Mouse (Mus musculus): ENCODE measurements at regions not wholly inside any gene's neighbourhood (a gene's known extent, or its start where the extent isn't known, plus 50 kb on each side); places are given as distances from the start of the nearest gene placed in this dataset.

DNA sequence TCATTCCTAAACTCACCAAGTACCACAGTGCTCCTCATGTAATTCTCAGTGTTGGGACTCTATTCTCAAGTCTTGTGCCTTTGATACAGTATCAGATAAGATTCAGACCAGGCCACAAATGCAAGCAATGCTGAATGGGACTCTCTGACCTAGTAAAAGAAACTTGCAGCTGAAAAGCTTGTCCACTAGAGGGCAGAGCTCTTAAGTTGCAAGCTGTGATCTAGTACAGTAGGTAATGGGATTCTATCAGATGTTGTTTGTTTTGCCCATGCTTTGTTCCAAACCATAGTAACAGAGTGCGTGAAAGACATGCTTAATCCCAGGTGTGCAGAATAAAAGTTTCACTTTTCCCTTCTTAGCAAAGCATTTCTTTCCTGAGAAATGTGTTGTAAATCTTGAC, 383.2 kb upstream of the Chrm2 start:
- DNase-seq (ENCODE audit: extremely low spot score) = peak; percentile 15

DNA sequence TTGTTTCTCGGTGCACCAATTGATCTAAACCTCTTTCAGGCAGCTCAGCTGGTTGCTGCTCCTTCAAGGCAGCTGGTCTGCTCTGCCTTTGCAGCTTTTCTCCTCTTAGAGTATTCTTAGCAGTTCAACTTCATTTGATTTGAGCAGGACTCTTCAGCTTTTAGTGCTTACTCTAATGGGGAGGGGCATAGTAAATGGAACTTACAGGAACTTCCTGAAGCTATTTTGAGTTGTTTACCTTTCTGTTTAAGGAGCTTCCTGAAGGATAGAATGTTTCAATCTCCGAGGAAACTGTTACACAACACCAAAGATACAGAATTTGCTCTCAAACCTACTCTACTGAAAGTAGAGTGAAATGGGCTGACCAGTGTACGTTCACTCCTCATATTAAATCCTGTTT, 385.8 kb upstream of the Chrm2 start:
- DNase-seq (ENCODE audit: extremely low spot score) = no peak

DNA sequence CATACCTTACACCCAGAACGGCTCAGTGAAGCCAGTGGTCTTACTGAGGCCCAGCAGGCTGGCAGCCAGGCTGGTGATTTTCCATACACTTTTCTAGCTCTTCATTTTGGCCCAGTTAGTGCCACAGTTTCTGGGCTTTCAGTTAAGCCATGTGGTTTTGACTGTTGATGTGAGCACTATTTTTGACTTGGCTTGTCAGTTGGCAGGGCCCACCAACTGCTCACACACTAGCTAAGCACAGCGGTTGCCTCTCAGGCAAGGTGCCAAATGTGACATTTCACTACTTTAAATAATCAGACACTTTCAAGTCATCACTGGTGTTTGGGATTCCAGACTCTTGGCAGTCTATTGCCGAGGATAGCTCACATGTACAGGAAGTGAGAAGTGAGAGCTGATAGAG, 399.0 kb upstream of the Chrm2 start:
- no peak for DNase-seq (ENCODE audit: extremely low spot score)

DNA sequence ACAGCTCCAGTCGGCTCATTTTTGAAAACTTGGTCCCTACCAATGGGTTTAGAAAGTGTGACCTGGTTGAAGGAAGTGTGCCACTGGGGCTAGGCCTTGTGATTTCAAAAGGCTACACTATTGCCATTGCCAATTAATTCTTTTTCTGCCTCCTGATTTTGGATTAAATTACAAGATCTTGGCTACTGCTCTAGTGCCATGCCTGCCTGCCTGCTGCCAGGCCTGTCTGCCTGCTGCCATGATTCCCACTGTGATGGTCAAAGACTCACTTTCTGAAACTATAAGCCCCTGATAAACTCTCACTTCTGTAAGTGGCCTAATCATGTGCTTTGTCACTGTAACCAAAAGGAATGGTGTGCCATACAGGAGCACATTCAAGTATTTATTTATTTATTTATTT, 400.4 kb upstream of the Mtpn start:
- no peak for DNase-seq (ENCODE audit: extremely low spot score)

DNA sequence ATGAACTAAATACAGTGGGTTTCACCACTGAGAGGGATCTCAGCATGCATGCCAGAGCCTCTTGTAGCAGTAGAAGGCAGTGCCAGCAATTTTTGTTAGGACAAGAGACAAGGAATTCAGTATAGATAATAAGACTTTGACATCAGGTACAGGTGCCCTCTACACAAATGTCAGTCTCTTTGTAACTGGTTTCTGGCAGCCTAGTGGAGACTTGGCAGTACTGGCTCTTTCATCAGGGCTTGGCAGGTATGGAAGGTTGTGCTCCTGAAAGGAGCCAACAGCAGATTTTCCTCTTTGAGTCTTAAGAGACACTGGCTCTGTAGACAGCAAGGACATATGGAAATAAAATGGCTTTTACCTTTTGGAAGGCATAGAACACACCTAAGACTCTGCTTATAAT, 384.5 kb upstream of the Mtpn start:
- no peak for DNase-seq (ENCODE audit: extremely low spot score)

DNA sequence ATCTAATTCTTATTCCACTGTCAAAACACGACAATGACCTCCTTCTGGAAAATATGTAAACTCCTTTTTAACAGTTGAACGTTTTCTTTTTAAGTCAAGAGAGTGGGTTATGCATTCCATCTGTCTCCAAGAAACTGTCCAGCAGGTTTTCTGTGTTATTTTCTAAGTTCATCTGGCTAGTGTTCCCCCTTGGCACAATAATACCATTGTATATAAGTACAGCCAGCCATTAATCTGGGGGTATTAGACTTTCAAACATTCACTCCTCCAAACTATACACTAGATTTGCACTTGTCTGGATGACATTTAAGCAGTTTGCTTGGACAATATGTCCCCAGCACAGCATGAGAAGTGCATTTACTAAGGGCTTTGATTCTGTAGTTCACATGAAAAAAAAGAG, 358.3 kb upstream of the Mtpn start:
- DNase-seq (ENCODE audit: extremely low spot score) = no peak

DNA sequence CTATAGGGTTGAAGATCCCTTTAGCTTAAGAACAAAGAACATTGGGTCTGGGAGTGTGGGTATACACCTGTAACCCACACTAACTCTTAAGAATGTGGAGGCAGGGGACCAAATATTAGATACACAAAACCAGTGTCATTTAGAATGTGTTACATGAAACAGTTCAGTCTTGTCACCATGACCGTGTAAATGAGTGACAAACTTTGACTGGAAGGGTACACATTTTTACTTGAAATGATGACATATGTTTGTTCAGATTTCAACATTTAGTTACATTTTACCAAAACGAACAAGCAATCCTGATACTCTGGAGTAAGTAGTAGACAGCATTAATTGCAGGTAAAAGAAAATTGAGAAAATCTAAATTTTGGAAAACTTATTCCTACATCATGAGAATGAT, 356.0 kb upstream of the Mtpn start:
- no peak for DNase-seq (ENCODE audit: extremely low spot score)

DNA sequence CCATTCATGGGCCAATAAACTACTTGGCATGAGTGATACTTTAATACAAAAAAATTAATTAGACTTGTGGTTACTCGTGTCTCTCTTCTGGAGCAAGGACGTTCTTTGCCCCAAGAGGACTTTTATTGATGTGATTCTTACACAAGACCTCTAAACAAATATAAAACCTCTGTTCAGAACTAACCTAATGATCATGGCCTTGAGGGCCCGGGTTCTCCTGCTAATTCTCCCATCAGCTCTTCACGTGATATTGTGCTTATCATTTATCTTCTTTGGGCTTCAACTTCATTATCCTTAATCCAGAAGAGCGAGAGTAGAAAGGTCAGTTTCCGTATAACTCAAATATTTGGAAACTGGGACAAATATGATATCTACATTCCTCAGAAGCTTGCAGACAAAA, 335.0 kb upstream of the Mtpn start:
- no peak for DNase-seq (ENCODE audit: extremely low spot score)

DNA sequence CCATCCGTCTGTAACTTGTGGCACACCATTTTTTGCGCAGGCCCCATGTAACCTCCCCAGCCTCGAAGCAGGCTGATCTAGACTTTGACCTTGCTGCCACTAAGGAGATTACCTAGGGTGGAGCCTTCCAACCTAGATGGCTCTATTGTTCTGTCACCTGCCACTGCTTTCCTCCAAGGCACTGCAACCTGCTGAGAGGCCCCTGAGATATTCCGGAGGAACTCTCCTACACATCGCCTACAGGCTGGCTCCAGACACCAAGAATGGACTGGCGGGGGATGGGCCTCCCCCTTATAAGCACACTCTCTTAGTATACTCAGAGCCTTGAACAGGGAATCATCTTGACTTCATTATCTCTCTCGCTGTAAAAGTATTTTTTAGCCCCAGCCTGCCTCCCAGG, 331.7 kb upstream of the Mtpn start:
- DNase-seq (ENCODE audit: extremely low spot score) = no peak

DNA sequence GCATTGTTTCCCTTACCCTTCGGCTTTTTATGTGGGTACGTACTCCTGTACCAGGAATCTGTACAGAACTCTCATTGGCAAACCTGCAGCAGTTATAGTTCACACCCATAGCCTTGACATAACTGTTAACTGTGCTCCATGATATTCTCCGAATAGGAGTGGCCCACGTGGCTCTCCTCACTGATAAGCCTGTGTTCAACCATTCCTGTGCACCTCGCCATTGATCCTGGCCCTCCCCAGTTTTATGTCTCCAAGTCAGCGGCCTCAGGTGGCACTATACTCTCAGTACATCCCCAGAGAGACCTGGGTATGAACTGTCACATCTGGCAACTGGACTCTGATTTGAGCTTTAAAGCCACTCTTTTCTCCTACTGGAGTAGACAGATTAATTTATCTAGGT, 324.5 kb upstream of the Mtpn start:
- DNase-seq (ENCODE audit: extremely low spot score) = no peak

DNA sequence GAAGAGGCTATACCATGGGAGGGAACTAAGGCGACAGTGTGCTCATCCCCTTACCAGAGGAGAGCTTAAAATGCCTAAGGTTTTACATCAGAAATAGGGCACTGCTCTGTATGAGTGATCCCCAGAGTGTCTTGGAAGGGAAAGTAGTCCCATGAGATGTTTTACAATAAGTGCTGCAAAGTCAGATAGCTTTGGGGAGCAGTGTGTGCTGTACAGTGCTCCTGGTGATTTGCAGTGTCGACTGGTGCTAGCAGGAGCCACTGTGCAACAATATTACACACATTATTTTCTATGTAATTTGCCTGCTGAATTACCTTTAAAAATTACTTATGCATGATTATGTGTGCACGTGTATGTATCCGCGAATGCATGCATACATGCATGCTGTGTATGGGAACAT, 314.3 kb upstream of the Mtpn start:
- no peak for DNase-seq (ENCODE audit: extremely low spot score)

DNA sequence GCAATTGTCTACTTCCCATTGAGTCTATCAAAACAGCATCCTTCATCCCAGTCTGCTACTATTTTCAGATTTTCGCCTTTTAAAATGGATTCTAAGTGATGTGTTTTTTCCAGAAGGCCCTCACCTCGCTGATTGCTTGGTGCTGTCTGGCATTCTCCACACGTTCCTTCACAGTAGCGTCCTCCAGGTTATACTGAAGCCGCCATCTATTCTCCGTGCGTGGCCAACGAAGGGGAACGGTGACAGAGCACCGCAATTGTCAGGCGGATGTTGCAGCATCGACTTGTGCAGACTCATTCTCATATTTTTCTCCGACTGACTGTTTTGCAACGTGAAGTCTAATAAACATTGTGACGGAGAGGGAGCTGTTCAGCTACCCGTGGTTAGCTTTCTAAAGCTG, 277.0 kb upstream of the Mtpn start:
- DNase-seq (ENCODE audit: extremely low spot score) = no peak

DNA sequence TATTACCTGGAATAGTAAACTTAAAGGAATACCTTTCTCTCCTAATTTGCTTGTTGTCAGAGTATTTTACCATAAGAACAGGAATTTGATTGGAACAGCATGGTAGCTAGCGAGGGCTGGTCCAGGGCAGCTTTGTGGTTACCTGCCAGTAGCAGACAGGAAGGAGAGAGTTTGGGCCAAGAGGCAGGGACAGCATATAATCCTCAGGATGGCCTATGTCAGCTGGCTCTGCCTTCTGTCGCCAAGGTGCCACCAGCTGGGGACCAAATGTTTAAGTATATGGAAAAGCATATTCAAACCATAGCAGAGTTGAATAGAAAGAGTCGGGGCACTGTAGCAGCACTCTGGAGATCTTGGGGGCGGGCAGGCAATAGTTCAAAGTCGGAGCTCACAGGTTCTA, 274.8 kb upstream of the Mtpn start:
- DNase-seq (ENCODE audit: extremely low spot score) = no peak

DNA sequence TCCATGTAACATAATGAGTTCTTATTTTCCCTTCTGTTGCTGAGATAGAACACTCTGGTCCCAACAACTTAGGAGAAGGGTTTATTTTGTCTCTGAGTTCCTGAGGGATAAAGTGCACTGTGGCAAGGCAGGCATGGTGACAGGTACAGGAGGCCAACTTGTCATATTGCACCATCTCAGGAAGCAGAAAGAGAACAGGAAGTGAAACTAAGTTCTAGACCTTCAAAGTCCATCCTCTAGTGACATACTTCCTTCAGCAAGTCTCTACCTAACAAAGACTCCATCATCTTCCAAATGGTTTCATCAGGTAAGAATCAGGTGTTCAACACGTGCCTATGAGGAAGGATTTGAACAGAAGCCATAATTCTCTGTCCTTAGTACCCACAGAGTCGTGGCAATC, 266.1 kb upstream of the Mtpn start:
- DNase-seq (ENCODE audit: extremely low spot score) = no peak

DNA sequence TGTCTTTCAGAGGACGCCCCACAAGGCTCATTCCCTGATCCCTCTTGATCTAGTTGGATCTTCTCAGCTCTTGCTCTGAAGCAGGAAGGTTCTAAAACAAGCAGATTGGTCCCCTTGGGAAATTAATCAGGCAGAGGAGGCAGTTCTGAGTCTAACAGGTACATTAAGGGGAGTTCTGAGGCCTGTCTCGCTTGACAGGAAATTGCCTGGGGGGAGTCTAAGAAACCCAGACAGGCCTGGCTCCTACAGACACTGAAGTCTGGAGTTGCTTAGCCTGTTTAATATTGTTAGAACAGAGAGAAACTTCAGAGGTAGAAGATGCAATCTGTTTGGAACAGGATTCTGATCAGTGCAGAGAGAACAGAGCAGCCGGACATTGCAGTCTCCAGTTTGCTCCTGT, 264.4 kb upstream of the Mtpn start:
- no peak for DNase-seq (ENCODE audit: extremely low spot score)

DNA sequence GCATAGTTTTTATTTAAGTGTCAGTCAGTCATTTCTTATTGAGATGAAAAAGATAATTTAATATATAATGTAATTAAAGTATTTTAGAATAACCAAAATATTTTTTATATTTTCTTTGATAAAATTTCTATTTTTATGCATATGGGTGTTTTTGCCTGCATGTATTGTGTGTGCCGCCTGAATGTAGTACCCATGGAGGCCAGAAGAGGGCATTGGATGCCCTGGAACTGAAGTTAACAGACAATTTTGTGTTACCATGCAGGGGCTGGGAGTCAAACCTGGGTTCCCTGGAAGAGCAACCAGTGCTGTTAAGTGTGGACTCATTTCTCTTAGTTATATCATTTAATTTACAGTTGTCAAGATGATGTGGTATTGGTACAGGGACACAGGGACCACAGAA, 240.0 kb upstream of the Mtpn start:
- DNase-seq (ENCODE audit: extremely low spot score) = no peak

DNA sequence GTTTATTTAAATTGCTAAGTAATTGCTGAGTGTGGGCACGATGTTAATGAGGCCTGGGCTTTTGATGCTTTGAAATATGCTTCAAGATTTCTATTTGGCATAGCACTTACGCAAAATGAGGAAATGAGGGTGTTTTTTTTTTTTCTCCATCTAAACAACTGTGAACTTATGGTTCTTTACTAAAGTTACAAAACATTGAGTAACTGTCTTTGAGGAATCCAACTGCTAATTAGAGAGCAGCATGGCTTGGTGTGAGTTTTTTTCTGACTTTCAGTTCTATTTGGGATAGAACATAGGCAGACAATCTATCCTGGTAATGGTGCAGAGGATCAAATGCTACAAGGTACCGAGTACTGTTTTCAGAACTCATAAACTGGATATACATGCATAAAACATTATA, 231.2 kb upstream of the Mtpn start:
- DNase-seq (ENCODE audit: extremely low spot score) = no peak

DNA sequence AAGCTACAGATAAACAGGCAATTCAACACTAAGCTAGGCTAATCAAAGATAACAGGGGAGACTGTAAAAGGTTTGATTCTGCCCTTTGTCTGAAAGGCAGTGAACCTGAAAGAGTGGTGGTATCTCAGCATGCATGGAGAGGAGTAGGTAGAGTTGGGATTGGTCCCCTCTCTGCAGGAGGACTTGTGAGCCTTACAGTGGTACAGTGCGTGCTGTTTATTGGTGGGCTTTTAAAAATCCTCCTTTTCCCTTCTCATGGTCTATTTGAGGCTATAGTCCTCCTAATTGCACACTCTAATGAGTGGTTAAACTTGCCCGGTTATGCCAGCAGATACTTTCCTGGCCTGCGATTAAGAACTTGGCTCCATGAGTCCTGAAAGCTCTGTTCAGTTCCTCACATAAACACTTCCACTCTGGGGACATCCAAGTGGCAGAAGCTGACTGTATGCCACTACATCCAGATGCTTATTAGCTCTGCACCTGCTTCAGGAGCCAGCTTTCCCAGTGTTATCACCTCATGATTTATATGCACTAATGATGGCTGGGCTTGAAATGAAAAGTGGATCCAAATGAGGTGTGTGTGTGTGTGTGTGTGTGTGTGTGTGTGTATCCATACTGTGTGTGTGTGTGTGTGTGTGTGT, 220.0 kb upstream of the Mtpn start:
- no peak for DNase-seq (ENCODE audit: extremely low spot score)

DNA sequence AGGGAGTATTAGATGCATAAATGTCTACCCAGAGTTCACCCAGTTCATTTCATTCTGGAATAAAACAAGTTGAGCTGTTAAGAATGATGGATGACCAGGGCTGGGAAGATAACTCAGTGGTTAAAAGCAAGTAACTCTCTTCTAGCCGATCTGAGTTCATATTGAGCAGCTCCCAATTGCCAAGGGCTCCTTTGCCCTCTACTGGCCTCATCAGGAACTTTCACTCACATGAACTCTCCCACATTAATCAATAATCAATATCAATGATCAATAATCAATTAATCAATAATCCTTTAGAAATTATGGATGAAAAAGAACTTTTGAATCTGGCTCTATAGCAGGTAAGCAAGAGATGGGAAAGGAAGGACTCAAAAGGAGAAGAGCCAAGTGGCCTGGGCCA, 206.3 kb upstream of the Mtpn start:
- DNase-seq (ENCODE audit: extremely low spot score) = no peak

DNA sequence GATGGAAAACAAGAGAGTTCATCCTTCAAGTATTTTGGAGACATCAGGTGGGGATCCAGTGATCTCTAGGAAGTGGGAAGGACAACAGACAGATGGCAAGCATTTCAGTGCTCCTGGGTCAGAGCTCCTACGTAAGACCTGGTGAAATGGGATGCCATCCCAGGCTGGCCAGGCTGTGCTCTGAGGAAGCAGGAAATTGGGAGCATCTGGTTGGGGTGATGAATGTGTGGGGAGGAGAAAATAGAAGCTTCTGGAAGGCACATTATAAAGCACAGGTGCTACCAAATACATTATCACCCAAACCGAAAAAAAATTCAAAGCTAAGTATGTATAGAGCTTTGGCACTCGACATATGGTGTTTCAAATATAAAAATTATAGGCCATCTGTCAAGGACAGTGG, 165.9 kb upstream of the Mtpn start:
- DNase-seq (ENCODE audit: extremely low spot score) = no peak

DNA sequence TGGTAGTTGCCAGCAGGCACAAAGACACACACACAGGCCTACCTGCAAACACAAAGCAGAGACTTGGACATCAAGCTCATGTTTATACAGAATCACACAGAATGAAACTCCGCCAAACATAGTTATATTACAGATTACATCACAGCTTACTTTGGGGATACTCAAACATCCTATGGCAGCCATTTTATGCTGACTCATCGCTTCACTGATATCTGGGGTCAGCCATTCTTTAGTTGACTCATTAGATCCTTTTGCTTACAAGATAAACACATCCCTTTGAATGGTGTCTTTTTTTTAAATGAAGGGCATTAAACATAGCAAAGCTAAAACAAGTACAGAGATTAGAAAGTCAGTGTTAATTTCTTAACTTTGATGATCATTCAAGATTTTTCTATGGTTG, 127.4 kb upstream of the Mtpn start:
- no peak for DNase-seq (ENCODE audit: extremely low spot score)

DNA sequence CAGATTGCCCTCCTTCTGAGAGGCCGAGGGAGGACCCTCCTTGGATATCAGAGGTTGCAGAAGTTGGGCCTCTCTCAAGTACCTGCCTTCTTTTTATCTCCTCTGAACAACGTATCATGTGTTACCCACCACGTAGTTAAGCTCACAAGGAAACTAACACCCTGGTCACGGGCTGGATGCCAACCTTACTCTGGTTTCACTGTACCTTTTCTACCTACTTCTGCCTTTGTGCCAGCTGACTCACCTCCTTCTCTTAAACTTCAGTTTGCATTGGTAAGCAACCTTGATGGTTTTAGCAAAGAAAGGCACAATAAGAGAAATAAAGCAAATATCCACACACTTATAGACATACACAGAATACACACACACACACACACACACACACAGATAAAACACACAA, 111.7 kb upstream of the Mtpn start:
- no peak for DNase-seq (ENCODE audit: extremely low spot score)

DNA sequence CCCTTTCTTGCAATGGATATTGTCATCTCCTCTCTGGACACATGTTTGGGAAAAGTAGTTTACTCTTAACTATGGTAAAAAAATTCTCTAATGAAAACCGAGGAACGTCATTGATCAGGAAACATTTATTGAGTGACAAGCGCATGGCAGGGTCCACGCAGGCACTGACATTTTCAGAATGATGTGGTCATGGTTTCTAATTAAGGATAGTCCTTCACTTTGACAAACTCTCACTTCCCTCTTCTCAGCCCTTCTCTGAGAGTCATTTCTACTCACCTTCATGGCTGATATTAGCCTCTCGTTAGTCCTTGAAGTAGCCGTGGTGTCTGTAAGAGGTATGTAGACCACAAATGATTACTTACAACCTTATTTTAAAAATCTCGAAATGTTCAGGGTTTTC, 105.5 kb upstream of the Mtpn start:
- no peak for DNase-seq (ENCODE audit: extremely low spot score)

DNA sequence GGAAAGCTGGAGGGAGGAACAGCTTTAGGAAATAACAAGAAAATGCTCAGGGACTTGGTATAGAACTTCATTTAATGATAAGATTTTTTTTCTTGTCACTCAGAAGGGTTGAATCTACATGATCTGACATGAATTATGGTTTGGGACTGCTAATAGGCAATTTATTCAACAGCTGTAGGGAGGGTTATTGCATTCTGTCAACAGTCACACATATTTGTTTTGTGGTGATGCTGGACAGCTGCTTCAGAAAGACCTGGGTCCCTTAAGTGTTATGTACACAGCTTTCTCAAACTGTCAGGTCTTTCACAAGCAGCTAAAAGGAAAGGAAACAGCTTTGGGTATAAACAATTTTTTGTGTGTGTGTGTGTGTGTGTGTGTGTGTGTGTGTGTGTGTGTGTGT, 101.0 kb upstream of the Mtpn start:
- DNase-seq (ENCODE audit: extremely low spot score) = no peak

DNA sequence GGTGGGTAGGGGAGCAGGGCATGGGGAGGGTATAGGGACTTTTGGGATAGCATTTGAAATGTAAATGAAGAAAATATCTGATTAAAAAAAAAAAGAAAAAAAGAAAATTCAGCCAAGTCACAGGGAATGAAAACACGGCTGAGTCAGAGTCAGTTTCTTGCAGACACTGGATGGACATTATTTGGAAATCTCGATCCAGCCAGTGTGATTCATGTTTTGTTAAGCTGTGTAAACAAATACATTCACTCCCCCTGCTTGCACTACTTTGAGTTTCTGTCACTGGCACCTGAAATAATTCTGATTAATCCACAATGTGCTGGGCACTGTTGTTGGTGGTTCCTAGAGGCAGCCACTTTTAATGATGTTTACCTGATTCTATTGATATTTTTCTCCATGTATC, 68.6 kb upstream of the Mtpn start:
- no peak for DNase-seq (ENCODE audit: extremely low spot score)
